Mouse (Mus musculus): ENCODE data around the gene Crispld2. TPM values are rescaled to one million over a fixed set of nuclear protein-coding genes. Genes with fewer than 3 reads are reported as not detected.

The Crispld2 gene
- 19.3 and 50.6 TPM in 2 replicates for polyA plus RNA-seq (2012; rRNA removed; ENCODE audit: low replicate concordance)

GRCm38 (mm10) chr8:119992249-119992648 is at the start of gene Crispld2:
Gene Crispld2, plus strand, starts transcription at chr8:119992438.

GRCm38 (mm10) chr8:120101068-120101972 is 109.1 kb downstream of the Crispld2 start, which contains the start of gene Zdhhc7:
Gene Zdhhc7, minus strand, starts transcription at chr8:120101482.

Other genes with a start within 250 kb of the Crispld2 start
- 6.0 and 15.2 TPM in 2 replicates for gene Tldc1, start 214.0 kb upstream of the Crispld2 start, polyA plus RNA-seq (2012; rRNA removed; ENCODE audit: low replicate concordance)
- 93.9 and 199 TPM in 2 replicates for gene Cotl1, start 151.9 kb upstream of the Crispld2 start, polyA plus RNA-seq (2012; rRNA removed; ENCODE audit: low replicate concordance)
- gene Klhl36, start 130.2 kb upstream of the Crispld2 start, polyA plus RNA-seq (2012; rRNA removed; ENCODE audit: low replicate concordance): 16.4 and 30.1 TPM in 2 replicates
- gene Usp10, start 82.1 kb upstream of the Crispld2 start, polyA plus RNA-seq (2012; rRNA removed; ENCODE audit: low replicate concordance): 57.2 and 139 TPM in 2 replicates
- 85.6 and 143 TPM in 2 replicates for gene Gm20388, start 81.6 kb upstream of the Crispld2 start, polyA plus RNA-seq (2012; rRNA removed; ENCODE audit: low replicate concordance)
- 86.3 TPM in 2 replicates for gene Zdhhc7, start 109.0 kb downstream of the Crispld2 start, polyA plus RNA-seq (2012; rRNA removed; ENCODE audit: low replicate concordance)
- gene 6430548M08Rik, start 121.7 kb downstream of the Crispld2 start, polyA plus RNA-seq (2012; rRNA removed; ENCODE audit: low replicate concordance): 9.6 and 15.9 TPM in 2 replicates
- gene Fam92b, start 185.0 kb downstream of the Crispld2 start, polyA plus RNA-seq (2012; rRNA removed; ENCODE audit: low replicate concordance): 0.30 TPM in 1 of 2 replicates, not detected in the other
- gene Gse1, start 236.0 kb downstream of the Crispld2 start, polyA plus RNA-seq (2012; rRNA removed; ENCODE audit: low replicate concordance): 18.4 and 31.2 TPM in 2 replicates

All from subcutaneous adipose tissue, adult 2 months (tissue).